Mouse (Mus musculus) frontal cortex, adult (tissue): ENCODE results near the gene Gm26992.
A peak's percentile ranks its signal among the peaks of the same experiment; 100 is the strongest.
"Not testable (repeated sequence)": the region's sequence is repeated elsewhere in the genome, so short reads cannot be mapped to it uniquely, and the experiment has no call there.

Experiments used
- ATAC-seq: cut with Nextera tagmentation; 2 replicates; pipeline ENCODE4 v1.9.2; 2017; ENCODE audit warnings: mild to moderate bottlenecking, moderate library complexity, mixed read lengths; ENCODE audit not compliant: low TSS enrichment

Gm26992 gene

GRCm38 (mm10) chrX:103421710-103422109 lies at the start of gene Gm26992:
Gene Gm26992 (plus strand): TSS chrX:103422010.
- no peak for ATAC-seq

DNA sequence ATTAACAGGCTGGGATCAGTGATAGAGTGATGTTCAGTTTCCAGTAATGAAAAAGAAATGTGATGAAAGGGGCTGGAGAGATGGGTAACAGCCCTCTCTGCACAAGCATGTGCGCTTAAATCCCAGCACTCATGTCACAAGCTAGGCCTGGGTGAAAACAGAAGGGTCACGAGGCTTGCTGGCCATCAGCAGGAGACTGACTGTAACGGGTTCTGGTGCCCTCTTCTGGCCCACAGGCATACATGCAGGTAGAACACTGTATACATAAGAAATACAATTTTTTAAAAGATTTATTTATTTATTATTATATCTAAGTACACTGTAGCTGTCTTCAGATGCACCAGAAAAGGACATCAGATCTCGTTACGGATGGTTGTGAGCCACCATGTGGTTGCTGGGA lies 47.6 kb upstream of the Gm26992 start:
- no peak for ATAC-seq

DNA sequence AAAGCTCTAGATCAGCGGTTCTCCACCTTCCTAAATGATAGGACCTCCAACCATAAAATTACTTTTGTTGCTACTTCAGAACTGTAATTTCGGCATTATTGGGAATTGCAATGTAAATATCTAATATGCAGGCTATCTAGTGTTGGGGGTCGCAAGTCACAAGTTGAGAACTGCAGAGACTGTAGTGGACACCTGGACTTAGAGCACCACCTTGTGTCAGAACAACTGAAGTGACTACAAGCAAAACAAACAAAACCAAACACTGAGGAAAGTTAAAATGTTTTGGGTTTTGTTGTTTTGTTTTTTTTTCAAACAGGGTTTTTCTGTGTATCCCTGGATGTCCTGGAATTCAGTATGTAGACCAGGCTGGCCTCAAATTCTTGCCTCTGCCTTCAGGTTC lies 37.3 kb upstream of the Gm26992 start:
- ATAC-seq = no peak

- peak; percentile 91 for ATAC-seq
These were observed 33.7 kb upstream of the Gm26992 start for GRCm38 (mm10) chrX:103388131-103388530.

DNA sequence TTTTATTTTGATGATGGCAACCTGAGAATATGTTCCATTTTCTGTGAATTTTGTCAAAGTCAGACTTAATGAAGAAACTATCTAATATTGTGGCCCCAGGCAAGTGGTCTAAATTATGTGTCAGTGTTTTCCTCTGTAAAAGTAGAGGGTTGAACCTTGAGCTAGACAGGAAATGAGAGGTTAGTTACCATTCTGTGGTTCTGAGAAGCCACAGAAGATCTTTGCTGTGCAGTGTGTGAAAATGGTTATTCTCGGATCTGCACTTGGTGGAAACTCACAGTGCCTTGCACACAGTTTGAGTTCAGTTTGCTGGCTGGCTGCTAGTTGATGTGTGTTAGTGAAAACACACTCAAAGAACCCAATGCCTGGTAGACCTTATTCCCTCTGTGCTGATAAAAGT lies 28.0 kb upstream of the Gm26992 start:
- ATAC-seq = no peak

DNA sequence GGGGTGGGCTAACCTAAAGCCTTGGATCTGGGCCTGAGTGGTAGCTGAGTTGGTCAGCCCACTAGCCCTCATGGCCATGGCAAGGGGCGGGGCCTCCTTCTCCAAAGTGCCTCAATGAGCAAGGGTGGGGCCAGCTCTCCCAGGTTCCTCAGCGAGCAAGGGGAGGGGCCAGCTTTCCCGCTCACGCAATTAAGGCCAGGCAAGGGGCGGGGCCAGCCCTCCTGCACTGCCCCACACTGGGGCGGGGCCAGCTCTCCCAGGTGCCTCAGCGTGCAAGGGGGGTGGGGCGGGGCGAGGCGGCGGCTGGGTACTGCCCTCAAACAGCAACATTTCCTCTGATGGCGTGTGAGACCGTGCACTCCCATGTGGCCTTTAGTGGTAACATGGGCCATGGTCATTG lies 16.8 kb upstream of the Gm26992 start:
- no peak for ATAC-seq

- ATAC-seq = no peak
These were observed 7.6 kb upstream of the Gm26992 start, which contains the start of gene Tsx for GRCm38 (mm10) chrX:103414167-103414566. Gene Tsx (plus strand): TSS chrX:103414467.

DNA sequence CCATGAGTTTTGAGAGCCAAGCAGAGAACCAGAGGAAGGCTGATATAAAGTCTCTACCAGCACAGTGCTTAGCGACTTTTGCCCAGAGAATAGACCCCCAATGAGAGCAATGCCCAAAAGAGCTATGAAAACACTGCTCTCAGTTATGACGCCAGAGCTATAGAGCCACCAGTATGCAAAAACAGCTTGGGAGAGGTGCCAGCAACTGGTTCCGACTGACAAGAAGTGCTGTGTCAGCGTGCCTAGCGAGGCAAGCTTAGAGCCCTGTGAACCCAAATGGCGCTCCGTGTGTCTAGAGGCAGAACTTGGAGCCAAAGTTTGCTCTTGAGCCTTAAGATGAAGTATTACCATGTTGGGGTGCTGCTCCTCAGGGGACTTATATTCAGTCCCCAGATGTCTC lies 5.9 kb downstream of the Gm26992 start:
- no peak for ATAC-seq

- no peak for ATAC-seq
These were observed 10.5 kb downstream of the Gm26992 start for GRCm38 (mm10) chrX:103432293-103432692.

- ATAC-seq = no peak
These were observed 16.2 kb downstream of the Gm26992 start for GRCm38 (mm10) chrX:103438023-103438422.

DNA sequence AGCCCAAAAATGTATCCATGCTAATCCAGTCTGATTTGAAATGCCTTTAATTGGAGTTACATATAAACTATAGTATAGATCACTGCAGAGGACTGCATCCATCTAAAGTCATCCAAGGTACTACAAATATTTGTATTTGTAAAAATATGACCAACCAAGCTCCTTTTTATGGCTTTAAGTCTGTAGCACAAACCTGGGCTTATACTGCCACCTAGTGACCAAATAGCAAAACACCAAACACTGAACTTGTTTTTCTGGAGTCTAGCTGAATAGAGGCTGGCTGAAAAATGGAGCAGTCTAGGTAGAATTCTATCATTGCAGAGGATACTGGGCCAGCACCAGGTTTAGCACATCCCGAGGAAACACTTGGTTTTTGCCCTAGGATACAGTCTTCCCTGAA lies 19.0 kb downstream of the Gm26992 start:
- ATAC-seq = peak; percentile 59; the same call in 1 of the 2 replicates

- no peak for ATAC-seq
These were observed 21.9 kb downstream of the Gm26992 start for GRCm38 (mm10) chrX:103443755-103444154.

DNA sequence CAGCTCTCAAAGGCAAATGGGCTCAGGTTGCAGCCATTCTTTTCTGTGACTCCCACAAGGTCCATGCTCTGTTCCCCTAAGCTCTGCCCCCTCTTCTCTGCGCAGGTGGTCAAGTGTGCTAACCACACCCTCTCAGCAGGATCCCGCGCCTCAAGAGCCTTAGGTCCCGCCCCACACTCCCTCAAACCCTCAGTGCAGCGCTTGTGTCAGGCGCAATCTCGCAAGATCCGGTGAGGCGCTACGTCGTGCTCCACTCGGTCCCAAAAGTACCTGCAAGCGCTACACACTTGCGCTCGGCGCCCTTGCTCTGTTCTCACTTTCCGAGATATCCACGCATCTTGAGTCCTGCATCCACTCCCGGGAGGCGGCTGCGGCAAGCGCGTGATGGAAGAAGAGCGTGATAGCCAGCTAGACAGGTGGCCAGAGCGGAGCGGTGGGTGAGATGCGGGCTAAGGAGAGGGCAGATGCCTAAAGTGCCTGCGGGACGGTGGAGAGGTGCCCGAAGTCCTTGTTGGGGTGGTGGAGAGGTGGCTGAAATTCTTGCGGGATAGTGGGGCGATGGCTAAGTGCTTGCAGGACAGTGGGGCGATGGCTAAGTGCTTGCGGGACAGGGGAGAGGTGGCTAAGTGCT lies 25.8 kb downstream of the Gm26992 start:
- peak; percentile 80 for ATAC-seq

GRCm38 (mm10) chrX:103448429-103448828 lies 26.6 kb downstream of the Gm26992 start:
- not testable (repeated sequence) for ATAC-seq

- not testable (repeated sequence) for ATAC-seq
These were observed 27.3 kb downstream of the Gm26992 start for GRCm38 (mm10) chrX:103448943-103449722.

GRCm38 (mm10) chrX:103452815-103453214 lies 31.0 kb downstream of the Gm26992 start:
- no peak for ATAC-seq

- no peak for ATAC-seq
These were observed 38.2 kb downstream of the Gm26992 start for GRCm38 (mm10) chrX:103460056-103460455.

DNA sequence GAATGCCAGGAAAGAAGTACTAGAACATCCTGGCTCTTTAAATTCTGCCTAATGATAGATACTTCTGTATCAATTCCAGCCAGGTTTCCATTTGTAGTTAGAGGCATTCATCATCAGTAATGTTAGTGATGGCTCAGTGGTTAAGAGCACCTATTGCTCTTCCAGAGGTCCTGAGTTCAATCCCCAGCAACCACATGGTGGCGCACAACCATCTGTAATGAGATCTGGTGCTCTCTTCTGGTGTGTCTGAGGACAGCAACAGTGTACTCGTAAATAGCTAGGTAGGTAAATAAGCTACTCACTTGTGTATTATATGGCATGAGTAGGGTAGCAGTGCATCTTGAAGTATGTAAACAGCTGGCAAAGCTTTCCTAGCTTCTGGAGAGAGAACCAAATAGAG lies 47.2 kb downstream of the Gm26992 start:
- no peak for ATAC-seq

GRCm38 (mm10) chrX:103472346-103472745 lies 50.5 kb downstream of the Gm26992 start:
- ATAC-seq = no peak

DNA sequence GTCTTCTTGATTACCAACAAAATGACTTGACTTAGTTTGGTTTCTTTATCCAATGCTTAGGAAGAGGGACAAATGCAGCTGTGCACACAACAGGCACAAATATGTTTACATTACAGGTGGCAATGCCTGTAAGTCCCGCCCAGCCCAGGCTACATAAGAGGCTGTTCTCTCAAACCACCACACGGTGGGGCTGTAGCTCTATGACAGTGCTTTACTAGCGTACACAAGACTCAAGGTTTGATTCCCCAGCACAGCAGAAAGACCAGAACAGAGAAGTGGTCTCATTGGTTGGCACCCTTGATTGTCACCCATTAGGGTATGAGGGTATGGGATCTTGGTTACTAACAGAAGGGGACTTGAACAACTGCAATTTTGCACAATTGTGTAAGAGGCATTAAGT lies 55.7 kb downstream of the Gm26992 start:
- peak; percentile 84 for ATAC-seq

DNA sequence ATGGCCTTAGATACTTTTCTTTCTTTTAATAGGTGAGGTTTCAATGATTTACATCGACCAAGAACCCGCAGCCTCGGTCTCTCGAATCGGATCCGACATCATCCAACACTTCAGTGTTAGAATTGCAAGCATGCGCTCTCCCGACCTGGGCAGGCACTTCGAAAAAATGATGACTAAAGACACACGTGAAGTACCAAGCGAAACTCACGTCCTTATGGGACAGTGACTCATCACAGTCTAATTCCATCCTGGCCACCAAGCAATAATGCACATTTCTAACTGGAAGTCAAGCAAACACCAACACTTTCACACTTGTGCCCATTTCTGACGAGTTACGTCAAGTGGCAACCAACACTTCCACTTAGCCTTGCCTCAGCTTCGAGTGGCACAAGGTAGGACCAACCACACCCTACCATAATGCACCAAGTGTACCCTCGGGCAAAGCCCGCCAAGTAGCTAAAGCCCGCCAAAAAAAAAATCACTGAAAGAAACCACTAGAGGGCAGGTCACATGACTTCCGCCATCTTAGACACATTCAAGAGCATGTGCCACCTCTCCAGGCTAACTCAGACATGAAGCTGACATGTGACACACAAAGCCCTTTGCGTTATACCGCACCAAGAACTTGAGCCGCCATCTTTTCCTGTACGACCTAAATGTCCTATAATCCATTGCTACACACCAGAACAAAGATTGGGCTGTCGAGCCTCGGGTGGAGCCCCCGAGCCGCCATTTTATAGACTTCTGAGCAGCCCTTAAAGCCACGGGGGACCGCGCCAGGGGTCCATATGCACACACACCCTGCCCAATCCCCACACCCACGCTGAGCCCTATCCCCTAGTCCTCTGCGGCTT lies 59.7 kb downstream of the Gm26992 start:
- no peak for ATAC-seq

- no peak for ATAC-seq
These were observed 60.3 kb downstream of the Gm26992 start for GRCm38 (mm10) chrX:103482097-103482451.
